Mouse (Mus musculus) heart, postnatal 36 days (tissue): ENCODE measurements at regions not wholly inside any gene's neighbourhood (a gene's known extent, or its start where the extent isn't known, plus 50 kb on each side); places are given as distances from the start of the nearest gene placed in this dataset.
"Not testable (repeated sequence)": the region's sequence is repeated elsewhere in the genome, so short reads cannot be mapped to it uniquely, and the experiment has no call there.

Source experiments
- DNase-seq, 2 experiments: peaks; one replicate each; pipeline ENCODE4 v3.0.0; 2021 to 2022
- intact Hi-C: fragments of 180-260 bp; cut with DNase I; formaldehyde crosslinking; loops from one replicate; pipeline ENCODE4 v1.15.1; 2025

DNA sequence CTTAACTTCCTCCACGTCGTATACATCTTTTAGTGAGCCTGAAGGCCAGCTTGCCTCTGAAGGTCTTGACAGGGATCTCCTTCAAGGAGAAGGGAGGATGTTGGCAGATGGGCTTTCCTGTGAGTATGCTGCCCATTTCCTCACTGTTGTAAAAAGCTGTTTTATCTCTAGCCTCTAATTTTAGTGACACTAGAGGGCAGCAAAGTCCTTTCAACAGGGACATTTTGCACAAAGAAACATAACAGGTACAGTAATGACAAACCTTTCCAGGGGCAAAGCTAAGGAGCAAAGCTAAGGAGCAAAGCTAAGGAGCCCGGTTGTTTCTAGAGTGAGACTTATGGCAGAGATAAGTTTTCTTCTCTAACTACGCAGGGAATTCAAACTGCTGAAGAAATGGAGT lies 59.0 kb upstream of the Kbtbd8 start:
- no peak for DNase-seq
- intact Hi-C loops, result loop anchor here (5.0 kb wide), 1 partner anchor 1949 kb away; no protein-coding TSS in a partner anchor

DNA sequence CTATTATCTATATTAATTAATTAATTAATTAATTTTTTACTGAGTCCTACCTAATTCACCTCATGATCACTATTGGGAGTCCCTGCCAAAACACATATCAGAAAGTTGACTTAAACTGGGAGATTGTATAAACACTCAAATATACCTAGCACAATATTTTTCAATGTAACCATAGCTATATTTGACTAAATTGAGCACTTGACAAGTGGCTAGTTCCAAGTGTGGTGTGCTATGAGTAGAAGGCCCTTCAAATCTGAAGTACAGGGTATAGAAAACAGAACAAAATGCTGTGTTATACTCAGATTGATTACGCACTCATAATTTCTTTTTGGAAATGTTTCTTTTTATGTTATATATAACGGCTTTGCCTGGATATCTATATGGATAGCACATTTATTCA lies 60.8 kb upstream of the Kbtbd8 start:
- no peak for DNase-seq
- intact Hi-C loops, result loop anchor here (5.0 kb wide), 1 partner anchor 1951 kb away; no protein-coding TSS in a partner anchor

DNA sequence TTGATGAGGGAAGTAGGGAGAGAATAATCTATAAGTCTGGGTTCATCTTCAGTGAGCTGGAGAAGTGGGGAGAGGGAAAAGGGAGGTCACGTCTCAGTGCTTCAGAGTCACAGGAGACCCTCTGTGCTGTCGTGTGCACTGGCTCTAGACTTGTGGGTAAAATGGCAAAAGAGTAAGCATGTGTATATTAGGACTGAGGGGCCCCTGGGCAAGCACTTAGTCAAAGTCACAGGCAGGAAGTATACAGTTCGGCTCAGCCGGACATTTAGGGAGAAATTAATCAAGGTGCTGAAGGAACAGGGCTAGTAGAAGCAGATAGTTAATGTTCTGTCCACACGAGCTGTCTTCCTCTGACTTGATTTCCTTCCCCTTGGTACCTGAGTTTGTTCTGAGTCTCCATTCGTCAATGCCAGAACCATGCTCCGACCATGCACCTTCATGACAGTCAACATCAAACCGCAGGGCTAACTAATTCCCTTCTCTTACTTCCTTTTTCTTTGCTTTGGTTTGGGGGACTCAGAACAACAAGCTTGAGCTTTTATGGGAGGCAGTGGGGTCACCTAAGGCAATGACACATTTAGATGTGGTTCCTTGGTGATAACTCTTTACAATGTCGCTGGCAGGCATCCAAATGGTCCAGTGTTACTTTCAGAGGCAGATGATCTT lies 63.2 kb upstream of the Kbtbd8 start:
- no peak for DNase-seq
- intact Hi-C loops, result no loop called here

DNA sequence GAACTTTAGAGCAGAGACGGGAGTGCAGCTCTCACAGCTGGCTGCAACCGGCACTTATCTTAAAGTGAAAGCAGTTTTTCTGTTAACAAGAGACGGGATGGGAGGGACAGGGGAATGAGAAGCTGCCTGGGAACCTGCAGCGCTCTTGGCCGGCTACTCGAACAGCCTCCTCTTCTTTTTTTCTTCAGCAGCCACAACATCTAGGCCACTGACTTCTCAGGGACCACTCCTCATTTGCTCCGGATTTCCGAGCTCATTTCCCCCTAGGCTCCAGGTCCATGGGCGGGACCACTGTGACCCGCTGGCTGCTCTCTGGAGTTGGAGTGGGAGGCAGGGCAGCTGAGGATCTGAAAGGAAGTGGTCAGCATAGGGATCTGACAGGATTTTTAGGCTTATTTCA lies 75.7 kb upstream of the Kbtbd8 start:
- intact Hi-C loops, result not testable (repeated sequence)
- DNase-seq, result peak; percentile 8 to 31

DNA sequence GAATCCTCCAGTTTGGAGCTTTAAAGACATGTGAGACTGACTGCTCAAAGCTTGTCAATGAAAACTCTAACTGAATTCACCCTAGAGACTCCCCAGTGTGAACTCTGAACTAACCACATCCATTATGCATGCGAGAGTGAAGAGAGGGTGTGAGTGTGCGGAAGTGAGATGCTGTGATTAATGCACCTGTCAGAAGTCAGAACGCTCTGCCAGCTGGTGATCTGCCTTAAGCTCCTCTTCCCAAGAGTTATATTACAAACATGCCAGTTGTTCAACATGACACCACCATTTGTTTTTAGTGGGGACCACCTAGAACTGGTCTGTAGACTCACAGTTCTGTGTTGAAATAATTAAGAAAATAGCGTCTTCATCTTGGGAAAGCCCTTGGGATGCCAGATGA lies 92.8 kb upstream of the Kbtbd8 start:
- intact Hi-C loops, result no loop called here
- DNase-seq, result no peak

DNA sequence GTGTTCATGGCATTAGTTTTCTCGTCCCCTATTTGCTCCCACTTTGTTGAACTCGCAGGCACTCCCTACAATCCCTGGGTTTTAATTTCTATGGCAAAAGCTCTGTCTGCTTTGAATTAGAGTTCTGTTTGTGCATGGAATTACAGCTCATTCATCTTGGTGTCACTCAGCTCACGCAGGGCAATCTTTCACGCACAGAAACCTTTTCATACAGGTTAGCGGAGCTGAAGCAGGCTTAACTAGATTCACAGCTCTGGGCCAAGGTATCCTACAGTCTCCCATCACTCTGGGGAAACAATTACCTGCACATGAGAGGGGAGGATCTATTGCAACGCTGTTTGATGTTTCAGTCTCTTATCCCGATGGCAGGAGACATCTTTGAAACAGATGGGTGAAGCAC lies 95.3 kb upstream of the Kbtbd8 start:
- DNase-seq, result no peak
- intact Hi-C loops, result no loop called here

DNA sequence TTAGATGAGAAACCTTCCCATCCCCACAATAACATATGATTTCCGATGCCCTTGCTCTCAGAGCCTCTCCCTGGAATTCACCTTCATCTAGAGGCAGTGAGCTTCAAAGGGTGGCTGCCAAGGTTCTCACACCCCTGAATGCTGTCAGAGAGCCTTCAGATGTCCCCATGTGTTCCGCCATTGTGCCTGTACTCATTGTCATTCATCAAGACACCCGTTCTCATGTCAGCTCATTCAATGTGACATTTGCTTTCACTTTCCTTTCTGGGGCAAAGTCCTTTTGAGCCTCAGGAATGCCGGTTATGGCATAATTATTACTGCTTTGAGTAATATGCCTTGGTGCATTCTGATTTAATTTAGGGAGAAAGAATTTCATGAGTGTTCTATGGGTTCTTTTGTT lies 99.1 kb upstream of the Kbtbd8 start:
- intact Hi-C loops, result no loop called here
- no peak for DNase-seq

DNA sequence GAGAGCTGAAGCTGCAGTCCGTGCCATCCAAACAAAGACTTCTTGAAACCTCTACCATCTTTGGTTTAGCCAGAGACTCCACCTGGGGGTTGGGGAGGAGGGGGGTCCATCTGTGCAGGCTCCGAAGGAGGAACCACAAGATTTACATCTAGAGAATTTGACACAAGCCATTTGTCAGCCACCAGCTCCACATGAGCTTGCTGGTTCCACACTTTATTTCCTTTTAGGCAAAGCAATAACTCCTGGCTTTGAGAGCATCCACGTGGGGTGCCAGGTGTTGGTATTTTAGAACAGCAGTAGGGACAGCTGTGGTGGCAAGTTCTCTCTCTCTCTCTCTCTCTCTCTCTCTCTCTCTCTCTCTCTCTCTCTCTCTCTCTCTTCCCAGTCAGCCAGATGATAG lies 99.6 kb upstream of the Kbtbd8 start:
- intact Hi-C loops, result no loop called here
- no peak for DNase-seq

DNA sequence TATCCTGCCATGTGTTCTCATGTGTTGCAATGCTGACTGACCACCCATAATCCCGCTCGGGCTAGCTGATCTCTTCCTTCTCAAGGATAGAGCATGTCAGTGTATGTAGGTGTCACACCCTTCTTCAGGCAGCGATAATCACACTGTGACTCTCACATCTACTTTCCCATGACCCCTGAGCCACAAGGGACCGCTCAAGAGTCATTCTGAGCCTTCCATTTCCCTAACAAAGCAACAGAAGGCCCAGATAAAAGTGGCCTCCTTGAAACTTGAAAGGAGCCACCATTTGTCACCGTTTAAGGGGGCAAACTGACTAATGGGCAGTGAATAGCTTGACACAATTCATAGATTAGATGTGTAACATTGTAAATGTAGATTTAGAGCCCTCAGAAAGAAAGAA lies 103.9 kb upstream of the Kbtbd8 start:
- intact Hi-C loops, result no loop called here
- DNase-seq, result no peak

DNA sequence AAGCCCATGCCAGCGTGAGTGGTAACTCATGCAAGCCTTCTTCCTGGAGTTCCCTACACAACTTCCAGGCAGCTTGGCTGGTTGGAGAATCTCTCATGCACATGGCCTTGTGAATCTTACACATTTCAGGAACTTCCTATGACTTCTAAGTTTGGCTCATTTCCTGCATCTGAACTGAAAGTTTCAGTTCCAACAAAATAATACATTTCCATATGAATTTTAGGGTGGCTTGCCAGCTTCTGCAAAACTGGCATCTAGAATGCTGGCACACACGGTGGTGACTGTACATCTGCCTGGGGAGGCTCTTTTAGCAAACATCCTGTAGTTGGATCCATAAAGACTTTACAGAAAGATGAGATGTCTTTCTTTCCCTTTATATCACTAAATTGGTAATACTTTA lies 110.6 kb upstream of the Kbtbd8 start:
- intact Hi-C loops, result no loop called here
- DNase-seq, result no peak

DNA sequence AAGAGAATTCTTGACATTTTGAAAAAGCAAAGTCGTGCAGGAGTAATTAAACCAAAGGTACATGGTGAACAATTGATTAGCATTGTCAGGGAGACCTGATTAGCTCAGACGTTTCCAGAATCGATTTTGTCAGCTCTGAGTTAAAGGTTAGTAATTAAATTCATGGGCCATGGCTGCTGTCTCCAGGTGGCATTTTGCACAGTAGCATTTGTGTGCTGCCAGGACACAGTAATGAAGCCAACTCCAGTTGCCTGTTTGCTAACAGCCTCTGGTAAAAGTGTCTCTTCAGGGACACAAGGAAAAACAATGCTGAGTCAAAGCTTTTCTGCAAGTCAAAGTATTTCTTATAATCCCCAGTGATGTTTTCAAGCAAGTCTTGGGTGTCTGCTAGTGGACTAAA lies 113.3 kb upstream of the Kbtbd8 start:
- intact Hi-C loops, result no loop called here
- DNase-seq, result no peak

DNA sequence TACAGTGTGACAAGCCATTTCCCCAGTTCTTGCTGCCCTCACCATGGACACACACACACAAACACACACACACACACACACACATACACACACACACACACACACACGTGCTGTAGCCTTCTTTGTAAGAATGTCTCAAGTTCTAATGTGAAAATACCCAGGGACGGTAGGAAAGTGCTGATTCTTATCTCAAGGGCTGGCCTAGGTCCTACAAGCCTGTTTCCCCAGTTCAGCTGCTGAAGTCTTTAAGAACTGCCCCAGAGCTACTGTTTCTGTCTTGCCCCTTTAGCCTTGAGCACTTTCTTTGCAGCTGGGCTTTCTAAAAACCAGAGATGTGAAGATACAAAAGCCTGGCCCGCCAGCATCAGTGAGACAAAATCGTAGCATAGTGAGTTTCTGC lies 117.5 kb upstream of the Kbtbd8 start:
- intact Hi-C loops, result no loop called here
- DNase-seq, result no peak

DNA sequence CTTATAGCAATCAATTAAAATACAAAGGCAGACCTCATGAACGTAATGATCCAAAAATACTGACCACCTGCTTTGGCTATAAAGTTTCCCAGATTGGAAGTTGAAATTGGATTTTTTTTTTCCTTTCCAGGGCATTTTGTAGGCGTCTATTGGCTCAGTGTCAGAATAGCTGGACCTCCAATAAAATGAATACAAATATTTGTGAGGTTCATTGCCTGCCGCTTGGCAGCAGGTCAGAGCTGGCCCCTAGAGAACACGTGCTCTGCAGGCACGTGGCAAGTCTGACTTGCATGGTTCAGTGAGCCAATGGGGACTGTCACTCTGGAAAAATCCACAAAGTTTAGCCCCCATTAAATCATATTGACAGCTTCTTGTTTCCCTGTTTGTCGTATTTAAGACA lies 118.0 kb upstream of the Kbtbd8 start:
- intact Hi-C loops, result no loop called here
- DNase-seq, result peak in 1 of 2 experiments; percentile 5

DNA sequence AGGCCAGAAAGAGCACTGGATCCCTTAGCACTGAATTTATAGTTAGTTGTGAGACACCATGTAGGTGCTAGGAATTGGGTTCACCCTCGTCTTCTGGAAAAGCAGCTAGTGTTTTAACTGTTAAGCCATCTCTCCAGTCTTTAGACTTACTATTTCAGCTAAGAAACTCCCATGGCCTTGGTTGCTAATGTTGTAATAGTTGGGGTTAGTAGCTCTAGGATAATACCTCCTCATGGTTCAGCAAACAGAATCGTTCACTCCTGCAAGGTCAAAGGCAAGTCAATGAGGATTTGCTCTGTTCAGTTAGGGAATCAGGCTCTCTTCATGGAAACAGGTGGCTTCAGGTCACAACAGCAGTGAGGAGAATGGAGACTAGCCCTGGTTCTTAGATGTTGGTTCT lies 118.7 kb upstream of the Kbtbd8 start:
- intact Hi-C loops, result no loop called here

DNA sequence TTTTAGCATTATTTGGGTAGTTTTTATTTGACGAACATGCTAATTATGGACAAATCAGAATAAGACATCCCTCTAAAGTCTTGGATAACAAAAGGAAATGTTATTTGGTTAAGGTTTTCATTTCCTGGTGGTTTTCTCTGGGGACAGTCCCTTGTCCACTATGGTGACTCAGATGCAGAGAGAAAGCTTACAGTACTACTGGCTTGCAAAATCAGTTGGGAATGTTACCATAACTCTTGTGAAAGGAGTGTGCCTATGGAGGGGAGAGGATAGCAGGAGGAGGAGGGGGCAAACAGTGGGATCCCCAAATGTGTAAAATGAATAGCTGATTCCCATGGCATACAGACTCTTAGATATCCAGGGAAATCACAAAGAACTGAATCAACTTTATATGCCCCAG lies 122.7 kb upstream of the Kbtbd8 start:
- intact Hi-C loops, result no loop called here
- no peak for DNase-seq

More for the DNA sequence above, 118.7 kb upstream of the Kbtbd8 start:
- DNase-seq, result no peak

DNA sequence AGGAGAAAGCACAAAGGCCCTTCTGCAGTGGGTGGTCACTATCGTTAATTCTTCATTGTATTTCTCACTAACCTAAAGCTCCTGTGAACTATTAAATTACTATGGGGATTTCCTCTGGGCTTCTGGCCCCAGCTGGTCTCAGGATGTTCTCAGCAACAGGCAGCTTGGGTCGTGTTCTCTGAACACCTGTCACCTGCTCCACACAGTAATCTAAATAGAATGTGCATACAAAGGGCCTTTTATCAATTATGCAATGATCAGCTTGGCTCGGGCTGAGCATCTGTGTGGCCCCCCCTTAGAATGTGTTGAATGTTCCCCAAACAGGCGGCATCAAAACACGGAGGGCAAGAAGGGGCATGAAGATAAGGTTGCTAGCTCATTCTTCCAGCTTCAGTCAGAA lies 129.6 kb upstream of the Kbtbd8 start:
- no peak for DNase-seq
- intact Hi-C loops, result loop anchor here (2.0 to 5.0 kb wide), 3 partner anchors 365 to 463 kb away; no protein-coding TSS in a partner anchor

DNA sequence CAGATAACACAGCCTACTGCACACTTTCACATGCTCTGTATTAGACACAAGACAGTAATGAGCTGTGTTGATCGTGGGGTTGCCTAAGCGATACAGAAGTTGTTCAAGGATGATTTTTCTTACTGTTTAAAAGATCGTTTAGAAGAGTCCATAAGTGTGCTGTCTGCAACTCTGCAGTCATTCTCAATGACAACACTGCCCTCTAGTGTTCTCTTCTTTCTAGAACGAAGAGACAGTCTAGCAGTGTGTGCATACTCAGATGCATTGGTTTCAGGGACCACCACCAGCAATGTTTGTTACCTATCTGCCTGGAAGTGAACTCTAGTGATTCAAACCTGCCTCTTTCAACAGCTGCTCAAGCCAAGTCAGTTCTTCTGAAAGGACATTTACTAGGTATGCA lies 130.7 kb upstream of the Kbtbd8 start:
- intact Hi-C loops, result loop anchor here (2.0 to 5.0 kb wide), 3 partner anchors 364 to 462 kb away; no protein-coding TSS in a partner anchor
- DNase-seq, result peak; percentile 16 to 19

DNA sequence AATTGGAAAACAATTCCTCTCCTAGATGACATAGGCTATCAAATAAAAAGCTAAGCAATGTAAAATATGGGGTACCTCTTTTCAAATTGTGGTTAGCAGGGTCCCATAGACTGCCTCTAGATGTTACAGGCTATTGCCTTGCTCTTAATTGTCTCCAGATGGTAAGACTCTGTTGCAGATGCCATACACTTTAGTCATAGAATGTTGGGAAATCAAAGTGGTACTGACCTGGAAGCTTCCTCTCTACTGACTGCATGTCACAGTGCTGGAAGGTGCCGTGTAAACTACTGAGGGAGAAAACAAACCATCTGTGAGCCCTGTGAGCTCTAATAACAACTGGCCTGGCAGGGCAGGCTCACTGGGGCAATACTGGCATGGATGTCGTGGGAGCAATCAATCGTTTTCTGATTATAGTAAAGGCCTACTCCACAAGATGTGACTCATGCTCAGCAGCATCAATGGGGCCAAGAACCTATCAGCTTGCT lies 132.6 kb upstream of the Kbtbd8 start:
- no peak for DNase-seq
- intact Hi-C loops, result no loop called here

DNA sequence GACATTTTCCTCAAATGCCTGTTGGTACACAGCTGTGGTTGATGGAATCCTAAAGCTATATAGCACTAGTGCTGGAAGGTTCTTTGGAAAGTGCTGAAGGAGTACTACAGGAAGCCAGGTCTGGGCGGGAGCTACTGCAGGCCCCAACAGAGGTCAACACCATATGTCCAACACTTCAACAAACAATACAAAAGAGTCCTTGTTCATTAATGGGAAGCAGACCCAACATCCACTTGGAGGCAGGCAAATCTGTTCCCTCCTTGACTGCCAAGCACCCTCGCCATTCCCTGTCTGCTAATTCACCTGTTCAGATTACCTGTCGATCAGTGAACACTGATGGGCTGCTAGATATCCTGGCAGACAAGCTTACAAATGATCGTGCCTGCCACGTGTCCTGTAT lies 148.4 kb upstream of the Kbtbd8 start:
- intact Hi-C loops, result loop anchor here (5.0 kb wide), 1 partner anchor 266 kb away; the partner anchor contains the start of gene Lrig1
- no peak for DNase-seq

DNA sequence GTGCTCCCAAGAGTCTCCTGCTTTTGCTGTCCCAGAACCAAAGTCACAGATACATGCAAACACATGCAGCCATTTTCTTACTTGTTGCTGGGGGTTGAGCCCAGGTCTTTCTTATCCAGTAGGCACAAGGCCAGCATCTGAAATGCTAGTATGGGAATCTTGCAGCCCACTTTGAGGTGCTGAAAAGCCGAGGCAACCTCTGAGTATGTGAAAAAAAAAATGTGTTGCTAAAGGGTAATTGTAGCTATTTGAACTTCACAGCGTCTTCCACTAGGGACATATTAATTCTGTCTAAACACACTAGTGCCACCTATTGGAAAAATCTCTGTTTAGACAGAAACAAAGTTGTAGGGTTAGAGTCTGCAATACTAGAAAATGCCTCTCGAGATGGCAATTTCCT lies 150.1 kb upstream of the Kbtbd8 start:
- DNase-seq, result peak in 1 of 2 experiments; percentile 21
- intact Hi-C loops, result loop anchor here (1.0 to 5.0 kb wide), 4 partner anchors 265 to 422 kb away; partner anchors contain the start of gene Lrig1

DNA sequence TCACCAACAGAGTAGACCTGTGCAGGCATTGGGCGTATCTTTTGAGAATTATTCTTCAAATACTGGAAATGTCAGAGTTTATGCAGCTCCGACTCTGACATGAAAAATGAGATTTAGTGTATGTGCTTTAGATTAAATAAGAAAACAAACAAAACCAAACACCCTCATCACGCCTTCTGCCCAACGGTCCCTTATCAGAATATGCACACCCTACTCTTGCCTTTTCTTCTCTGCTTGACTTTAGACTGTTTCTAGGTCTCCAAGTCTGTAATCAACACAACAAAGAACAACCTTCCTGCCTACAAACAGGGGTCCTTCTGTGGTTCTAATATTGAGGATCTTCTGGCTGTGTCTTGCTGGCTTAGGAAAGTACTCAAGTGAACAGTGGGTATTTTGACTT lies 153.8 kb upstream of the Kbtbd8 start:
- no peak for DNase-seq
- intact Hi-C loops, result no loop called here

DNA sequence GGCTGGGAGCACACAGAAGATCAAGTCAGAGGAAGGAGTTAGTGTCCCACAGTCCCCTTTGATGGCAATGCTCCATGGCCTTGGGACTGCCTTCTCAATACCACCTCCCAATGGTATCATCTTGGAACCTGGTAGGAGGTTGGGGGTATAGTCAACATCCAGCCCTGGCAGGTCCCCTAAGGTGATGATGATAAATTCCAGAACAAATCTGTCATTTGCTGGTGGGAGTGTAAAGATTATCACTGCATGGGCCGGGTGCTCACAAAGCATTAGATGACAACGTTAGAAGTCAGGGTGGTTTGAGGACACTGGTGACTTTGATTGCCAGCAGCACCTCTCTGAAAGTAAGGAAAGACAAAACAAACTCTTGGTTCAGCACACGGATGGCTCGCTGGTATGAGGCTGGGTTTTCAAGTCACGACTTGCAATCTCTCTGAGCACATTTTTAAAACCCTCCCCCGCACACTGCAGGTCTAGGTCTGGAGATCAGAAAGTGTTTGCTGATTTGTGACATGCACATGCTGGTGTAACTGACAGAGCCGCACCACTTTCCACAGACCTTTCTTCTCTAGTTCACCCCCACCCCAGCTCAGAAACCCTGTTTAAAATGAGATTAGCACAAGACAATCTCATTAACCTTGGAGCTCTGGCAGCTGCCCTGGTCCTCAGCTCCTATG lies 154.5 kb upstream of the Kbtbd8 start:
- no peak for DNase-seq
- intact Hi-C loops, result no loop called here
